Comparison of ENCODE assay signal across 8 mouse cellular contexts in genomic region chr1:63445656-63446046, GRCm38 (mm10). TPM values are rescaled to one million over a fixed set of nuclear protein-coding genes. Genes with fewer than 3 reads are reported as not detected.
DNase-seq lines count a peak whose midpoint lies in the region; ATAC-seq and TF ChIP-seq lines count a peak whose summit lies in the region.

Adam23 (plus strand) TSS chr1:63445891.

- peak within 1 kb of the TSS; percentile 87 for H3K4me2 ChIP-seq in forebrain, embryonic 11.5 days (ENCODE audit: low read depth, low read length, severe bottlenecking)
- H3K4me2 ChIP-seq in midbrain, postnatal 0 days (ENCODE audit: low read depth, low read length, poor library complexity, severe bottlenecking) = peak within 1 kb of the TSS; percentile 90

- H3K36me3 ChIP-seq in forebrain, embryonic 11.5 days (ENCODE audit: control insufficient read depth, insufficient read depth, low read length) = no peaks in the 10 kb centered on the region
- H3K36me3 ChIP-seq in hindbrain, embryonic 10.5 days = no peaks in the 10 kb centered on the region
- no peaks in the 10 kb centered on the region for H3K36me3 ChIP-seq in midbrain, postnatal 0 days (ENCODE audit: insufficient read depth, low read length)

- H3K9me3 ChIP-seq in forebrain, embryonic 11.5 days (ENCODE audit: control insufficient read depth, low read length) = no peaks in the 10 kb centered on the region
- no peaks in the 10 kb centered on the region for H3K9me3 ChIP-seq in hindbrain, embryonic 10.5 days
- H3K9me3 ChIP-seq in midbrain, postnatal 0 days (ENCODE audit: low read length) = no peaks in the 10 kb centered on the region

- no peaks in the 10 kb centered on the region for H3K27me3 ChIP-seq in forebrain, embryonic 11.5 days (ENCODE audit: control insufficient read depth, insufficient read depth, low read length)
- peaks cover 30% of the 10 kb centered on the region for H3K27me3 ChIP-seq in hindbrain, embryonic 10.5 days (ENCODE audit: insufficient read depth, poor library complexity, severe bottlenecking)
- no peaks in the 10 kb centered on the region for H3K27me3 ChIP-seq in midbrain, postnatal 0 days (ENCODE audit: insufficient read depth, low read length)

- ATAC-seq in forebrain, embryonic 11.5 days (replicated peaks; ENCODE audit: low FRiP score) = peak; percentile 87
- peak; percentile 85 for ATAC-seq in midbrain, postnatal 0 days (ENCODE audit: low FRiP score)

- intact Hi-C loops in gastrocnemius, adult 2 months (cut with DNase I) = no loop called here
- intact Hi-C loops in left cerebral cortex, postnatal 14 days (cut with DNase I) = loop anchor here (10.0 kb wide), 1 partner anchor 171 kb away; the partner anchor contains the start of gene Zdbf2

- H3K27ac ChIP-seq in gastrocnemius, adult 2 months = no peak within 1 kb of the TSS
- H3K27ac ChIP-seq in forebrain, embryonic 11.5 days (ENCODE audit: low read depth, low read length) = no peak within 1 kb of the TSS
- H3K27ac ChIP-seq in hindbrain, embryonic 10.5 days = peak within 1 kb of the TSS; percentile 93
- H3K27ac ChIP-seq in midbrain, postnatal 0 days (ENCODE audit: low read depth, low read length) = peak within 1 kb of the TSS; percentile 76

- DNase-seq in gastrocnemius, adult 2 months = peak; percentile 34
- DNase-seq in gastrocnemius, adult 18-20 months (ENCODE audit: low spot score) = no peak
- DNase-seq in brain, embryonic 14.5 days (ENCODE audit: low read depth) = peak; percentile 92
- peak; percentile 85 for DNase-seq in forebrain, embryonic 11.5 days (ENCODE audit: low spot score)
- DNase-seq in hindbrain, embryonic 10.5 days (ENCODE audit: low spot score) = peak; percentile 72
- peak; percentile 85 to 89 for DNase-seq in left cerebral cortex, postnatal 14 days (ENCODE audit: low spot score in 2 of 2)
- peak; percentile 87 for DNase-seq in midbrain, postnatal 0 days (ENCODE audit: low spot score)
- peak; percentile 20 for DNase-seq in testis, postnatal 14 days (ENCODE audit: low spot score)

- TF ChIP-seq POLR2A in brain, embryonic 14.5 days (IDR thresholded peaks at IDR 0.05; ENCODE audit: borderline replicate concordance, extremely low read depth, insufficient read depth, insufficient read length, poor library complexity, severe bottlenecking) = peak; percentile 58; the same call in 1 of the 2 replicates

- peak within 1 kb of the TSS; percentile 82 for H3K9ac ChIP-seq in forebrain, embryonic 11.5 days (ENCODE audit: low read length)
- H3K9ac ChIP-seq in midbrain, postnatal 0 days (replicated peaks; ENCODE audit: low read length, poor library complexity, severe bottlenecking) = peak within 1 kb of the TSS; percentile 89

- TF ChIP-seq CTCF in gastrocnemius, adult 2 months (IDR thresholded peaks at IDR 0.05) = no peak
- TF ChIP-seq CTCF in brain, embryonic 14.5 days (IDR thresholded peaks at IDR 0.05; ENCODE audit: borderline replicate concordance, extremely low read depth, insufficient read depth, insufficient read length) = no peak
- TF ChIP-seq CTCF in midbrain, postnatal 0 days (IDR thresholded peaks at IDR 0.05) = no peak

- under 1% methylated on average over 35 of the region's 41 CpGs for WGBS in forebrain, embryonic 11.5 days
- WGBS in hindbrain, embryonic 10.5 days = under 1% methylated on average over 41 of the region's 41 CpGs
- 0% methylated on average over 8 of the region's 41 CpGs for WGBS in midbrain, postnatal 0 days

- peak within 1 kb of the TSS; percentile 75 for H3K4me3 ChIP-seq in gastrocnemius, adult 2 months
- peak within 1 kb of the TSS; percentile 78 for H3K4me3 ChIP-seq in forebrain, embryonic 11.5 days (ENCODE audit: low read depth, low read length)
- H3K4me3 ChIP-seq in hindbrain, embryonic 10.5 days = peak within 1 kb of the TSS; percentile 92
- H3K4me3 ChIP-seq in midbrain, postnatal 0 days (ENCODE audit: low read depth, low read length) = peak within 1 kb of the TSS; percentile 89

- H3K4me1 ChIP-seq in forebrain, embryonic 11.5 days (replicated peaks; ENCODE audit: control insufficient read depth, insufficient read depth, low read length) = no peaks in the 10 kb centered on the region
- peaks cover 20% of the 10 kb centered on the region for H3K4me1 ChIP-seq in hindbrain, embryonic 10.5 days (replicated peaks)
- H3K4me1 ChIP-seq in midbrain, postnatal 0 days (ENCODE audit: insufficient read depth, low read length) = no peaks in the 10 kb centered on the region

RNA-seq across cellular contexts. Expression of gene Adam23, which starts in this region (rescaled TPM):
- 1 to 10 TPM in 1 of 2 experiments, under 1 TPM in 1; 0.59 to 1.6 TPM for total RNA-seq in gastrocnemius, adult 2 months (2021)
- total RNA-seq in gastrocnemius, adult 18-20 months (2021) = 1 to 10 TPM; 1.2 to 1.3 TPM
- 23.6 and 29.4 TPM in 2 replicates for polyA plus RNA-seq in brain, embryonic 14.5 days (2012; rRNA removed)
- polyA plus RNA-seq in forebrain, embryonic 11.5 days (2014; fragmentation: Nextera tagmentation; extraction: Ambion mirVana) = 8.9 and 11.1 TPM in 2 replicates
- 4.4 and 5.5 TPM in 2 replicates for polyA plus RNA-seq in hindbrain, embryonic 10.5 days (2016; fragmentation: Nextera tagmentation; extraction: Ambion mirVana)
- 100 to 1,000 TPM; 143 to 151 TPM for total RNA-seq in left cerebral cortex, postnatal 14 days (2021)
- 64.0 and 65.3 TPM in 2 replicates for total RNA-seq in midbrain, postnatal 0 days (2014; rRNA removed)
- 15.5 and 19.5 TPM in 2 replicates for polyA plus RNA-seq in midbrain, postnatal 0 days (2015; fragmentation: Nextera tagmentation; extraction: Ambion mirVana)

Comparison
In these comparisons a context has a peak if more than half of its experiments do, and no peak if none do; other contexts are left out.
1. RNA of gene Adam23 (total RNA-seq): 143 to 151 TPM in left cerebral cortex, postnatal 14 days and 64.0 to 65.3 TPM in midbrain, postnatal 0 days; 0.59 to 1.6 TPM in gastrocnemius, adult 2 months and 1.2 to 1.3 TPM in gastrocnemius, adult 18-20 months; every median in the first group is over 10 times any median in the second.
2. H3K27ac ChIP-seq: peak in hindbrain, embryonic 10.5 days (single experiment) and midbrain, postnatal 0 days (single experiment); none in gastrocnemius, adult 2 months (single experiment) and forebrain, embryonic 11.5 days (single experiment).
3. Peak in every context shown above with its lines, with median percentiles within 50 percentile points of each other: H3K4me3 ChIP-seq.